Mouse (Mus musculus) olfactory bulb, adult 2 months (tissue): ENCODE results near the gene Anks1b. TPM values are rescaled to one million over a fixed set of nuclear protein-coding genes. Genes with fewer than 3 reads are reported as not detected.

Source experiments
- H3K27ac ChIP-seq: fragments of 200-500 bp; 2 replicates; pipeline ENCODE4 v1.5.1; 2012; ENCODE audit warnings: low read depth, low read length; ENCODE audit not compliant: insufficient read depth
- H3K4me1 ChIP-seq: fragments of 200-500 bp; 2 replicates; pipeline ENCODE4 v1.6.1; 2012; ENCODE audit warnings: low read length; ENCODE audit not compliant: control insufficient read depth, insufficient read depth
- H3K4me3 ChIP-seq: fragments of 200-500 bp; 2 replicates; pipeline ENCODE4 v1.5.1; 2012; ENCODE audit warnings: mild to moderate bottlenecking, low read depth, low read length, moderate library complexity; ENCODE audit not compliant: insufficient read depth
- CTCF ChIP-seq: fragments of 200-500 bp; IDR thresholded peaks from 2 replicates; pipeline ENCODE4 v1.5.1; 2012; ENCODE audit warnings: low read depth, mild to moderate bottlenecking, low read length, moderate library complexity; ENCODE audit not compliant: insufficient read depth
- POLR2A ChIP-seq: fragments of 200-500 bp; IDR thresholded peaks from 2 replicates; pipeline ENCODE4 v1.6.1; 2012; ENCODE audit warnings: mild to moderate bottlenecking, low read depth, low read length, moderate library complexity; ENCODE audit not compliant: insufficient read depth
- WGBS: fragments of 180-500 bp; shearing (Covaris S2); methylation state at CpG from one replicate; pipeline ENCODE4 v1.1.7; 2018; 5-methylcytosine and 5-hydroxymethylcytosine counted together
- polyA plus RNA-seq: library from polyadenylated mRNA; stranded (reverse); fragments of >200 nt; gene quantifications from 2 replicates; pipeline ENCODE4 v1.2.4, GENCODE M21; 2012; ENCODE audit warnings: low replicate concordance; ENCODE audit not compliant: missing spikeins, insufficient read depth, insufficient read length

Gene Anks1b
- polyA plus RNA-seq, 1 experiment = not detected

GRCm38 (mm10) chr10:90376605-90377004 lies 503.3 kb downstream of the Anks1b start:
- H3K4me3 ChIP-seq = no peak overlapping the region
- peaks cover 5% of the 10 kb centered on the region; the same call in 1 of the 2 replicates for H3K4me1 ChIP-seq
- H3K27ac ChIP-seq = no peak overlapping the region
- 88% methylated on average over 1 of the region's 1 CpGs for WGBS
- TF ChIP-seq CTCF (no peak), POLR2A (no peak)

GRCm38 (mm10) chr10:90380062-90380461 lies 506.8 kb downstream of the Anks1b start:
- WGBS = 36% methylated on average over 1 of the region's 1 CpGs
- TF ChIP-seq POLR2A (no peak), CTCF (no peak)
- Histone ChIP-seq H3K27ac (peak overlapping the region; percentile 80), H3K4me1 (peaks cover 5% of the 10 kb centered on the region; the same call in 1 of the 2 replicates), H3K4me3 (no peak overlapping the region)

- peaks cover 5% of the 10 kb centered on the region; the same call in 1 of the 2 replicates for H3K4me1 ChIP-seq
- WGBS = 28% methylated on average over 8 of the region's 8 CpGs
Measured at GRCm38 (mm10) chr10:90380704-90381339, 507.5 kb downstream of the Anks1b start.

GRCm38 (mm10) chr10:90400382-90400781 lies 527.1 kb downstream of the Anks1b start:
- peaks cover 2% of the 10 kb centered on the region; the same call in 1 of the 2 replicates for H3K4me1 ChIP-seq
- H3K4me3 ChIP-seq = no peak overlapping the region
- no peak overlapping the region for H3K27ac ChIP-seq
- TF ChIP-seq CTCF (no peak), POLR2A (no peak)
- WGBS = 93% methylated on average over 4 of the region's 4 CpGs

More at GRCm38 (mm10) chr10:90380704-90381339, 507.5 kb downstream of the Anks1b start:
- TF ChIP-seq POLR2A = no peak
- TF ChIP-seq CTCF = no peak
- Histone ChIP-seq H3K4me3 (no peak overlapping the region), H3K27ac (peak overlapping the region; percentile 80; the same call in 1 of the 2 replicates)

GRCm38 (mm10) chr10:90408484-90408883 lies 535.2 kb downstream of the Anks1b start:
- TF ChIP-seq CTCF (no peak), POLR2A (no peak)
- Histone ChIP-seq H3K4me3 (no peak overlapping the region), H3K4me1 (peaks cover 2% of the 10 kb centered on the region; the same call in 1 of the 2 replicates), H3K27ac (no peak overlapping the region)
- WGBS = 90% methylated on average over 2 of the region's 2 CpGs

- Histone ChIP-seq H3K4me3 (no peak overlapping the region), H3K4me1 (peaks cover 11% of the 10 kb centered on the region), H3K27ac (peak overlapping the region; percentile 64)
- 77% methylated on average over 5 of the region's 5 CpGs for WGBS
- TF ChIP-seq CTCF (no peak), POLR2A (no peak)
Measured at GRCm38 (mm10) chr10:90431527-90431926, 558.2 kb downstream of the Anks1b start.

- Histone ChIP-seq H3K4me3 (no peak overlapping the region), H3K27ac (peak overlapping the region; percentile 64), H3K4me1 (peaks cover 11% of the 10 kb centered on the region)
- 21% methylated on average over 9 of the region's 9 CpGs for WGBS
- TF ChIP-seq POLR2A (no peak), CTCF (no peak)
Measured at GRCm38 (mm10) chr10:90431974-90432373, 558.7 kb downstream of the Anks1b start.

- H3K27ac ChIP-seq = peak overlapping the region; percentile 89
- TF ChIP-seq POLR2A (no peak), CTCF (no peak)
- H3K4me3 ChIP-seq = peak overlapping the region; percentile 30
- peaks cover 11% of the 10 kb centered on the region for H3K4me1 ChIP-seq
- WGBS = 19% methylated on average over 12 of the region's 12 CpGs
Measured at GRCm38 (mm10) chr10:90432479-90432878, 559.2 kb downstream of the Anks1b start.

- Histone ChIP-seq H3K4me3 (no peak overlapping the region), H3K4me1 (no peaks in the 10 kb centered on the region), H3K27ac (no peak overlapping the region)
- 77% methylated on average over 4 of the region's 4 CpGs for WGBS
- TF ChIP-seq POLR2A = no peak
- no peak for TF ChIP-seq CTCF
Measured at GRCm38 (mm10) chr10:90441036-90441435, 567.7 kb downstream of the Anks1b start.
